Mouse (Mus musculus) kidney, postnatal 25 days (tissue): ENCODE measurements around the gene Klhl5.

Experiments used
- DNase-seq, 2 experiments: peaks; one replicate each; pipeline ENCODE4 v3.0.0; 2021; ENCODE audit warnings: mixed read lengths in 2 of 2

The Klhl5 gene

GRCm38 (mm10) chr5:65097457-65097856 lies 9.9 kb upstream of the Klhl5 start:
- DNase-seq, result peak in 1 of 2 experiments; percentile 37

- DNase-seq, result no peak
Measured at GRCm38 (mm10) chr5:65100002-65100401, 7.3 kb upstream of the Klhl5 start.

GRCm38 (mm10) chr5:65101209-65101608 lies 6.1 kb upstream of the Klhl5 start:
- no peak for DNase-seq

DNA sequence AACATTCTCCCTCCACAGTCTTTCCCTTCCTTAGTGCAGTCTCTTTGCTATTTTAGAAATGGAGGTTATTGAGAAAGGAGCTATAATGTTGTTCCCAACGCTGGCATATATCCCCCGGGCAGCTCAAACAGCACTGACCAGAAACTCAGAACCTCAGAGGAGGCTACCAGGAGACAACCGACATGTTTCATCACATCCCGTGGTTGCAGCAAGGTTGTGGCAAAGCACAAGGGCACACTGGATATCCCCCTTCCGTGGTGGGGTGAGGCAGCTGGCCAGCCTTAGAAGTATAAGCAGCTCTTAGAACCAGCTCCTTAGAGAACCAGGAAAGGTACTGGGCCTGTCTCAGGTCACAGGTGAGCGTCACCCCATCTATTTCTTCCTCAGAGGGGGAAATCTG lies 5.7 kb upstream of the Klhl5 start:
- no peak for DNase-seq

GRCm38 (mm10) chr5:65102026-65102640 lies 5.2 kb upstream of the Klhl5 start:
- peak in 1 of 2 experiments; percentile 27 for DNase-seq

DNA sequence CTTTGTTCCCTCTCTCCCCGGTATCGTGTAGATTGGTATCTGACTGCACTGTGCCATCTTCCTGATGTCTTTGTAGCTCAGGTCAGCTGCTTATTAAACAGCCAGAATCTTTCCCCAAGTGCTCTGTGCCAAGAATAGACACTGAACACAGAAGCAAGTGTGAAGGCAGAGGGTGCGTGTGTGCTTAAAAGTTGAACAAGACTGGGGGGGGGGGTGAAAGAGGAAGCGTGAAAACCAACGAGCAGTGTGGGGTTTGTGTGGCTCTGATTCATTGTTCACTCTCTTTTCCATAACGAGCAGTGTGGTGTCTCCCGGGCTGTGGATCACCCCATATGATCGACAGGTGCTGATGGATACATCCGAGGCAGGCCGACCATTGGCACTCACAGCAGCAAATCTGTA lies 4.7 kb upstream of the Klhl5 start:
- no peak for DNase-seq

- DNase-seq, result peak in 1 of 2 experiments; percentile 55
Measured at GRCm38 (mm10) chr5:65107773-65108432, 564 bp downstream of the Klhl5 start.

DNA sequence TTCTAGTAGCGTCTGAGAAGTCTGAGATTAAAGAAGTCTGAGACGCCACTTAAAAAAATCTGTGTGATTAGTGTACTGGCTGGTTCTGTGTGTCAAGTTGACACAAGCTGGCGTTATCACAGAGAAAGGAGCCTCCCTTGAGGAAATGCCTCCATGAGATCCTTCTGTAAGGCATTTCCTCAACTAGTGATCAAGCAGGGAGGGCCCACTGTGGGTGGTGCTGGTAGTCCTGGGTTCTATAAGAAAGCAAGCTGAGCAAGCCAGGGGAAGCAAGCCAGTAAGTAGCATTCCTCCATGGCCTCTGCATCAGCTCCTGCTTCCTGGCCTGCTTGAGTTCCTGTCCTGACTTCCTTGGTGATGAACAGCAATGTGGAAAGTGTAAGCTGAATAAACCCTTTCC lies 4.9 kb downstream of the Klhl5 start:
- peak in 1 of 2 experiments; percentile 43 for DNase-seq

GRCm38 (mm10) chr5:65113323-65113722 lies 6.0 kb downstream of the Klhl5 start:
- peak in 1 of 2 experiments; percentile 45 for DNase-seq

- DNase-seq, result no peak
Measured at GRCm38 (mm10) chr5:65116789-65117188, 9.4 kb downstream of the Klhl5 start.

- DNase-seq, result no peak
Measured at GRCm38 (mm10) chr5:65119495-65119894, 12.2 kb downstream of the Klhl5 start.

DNA sequence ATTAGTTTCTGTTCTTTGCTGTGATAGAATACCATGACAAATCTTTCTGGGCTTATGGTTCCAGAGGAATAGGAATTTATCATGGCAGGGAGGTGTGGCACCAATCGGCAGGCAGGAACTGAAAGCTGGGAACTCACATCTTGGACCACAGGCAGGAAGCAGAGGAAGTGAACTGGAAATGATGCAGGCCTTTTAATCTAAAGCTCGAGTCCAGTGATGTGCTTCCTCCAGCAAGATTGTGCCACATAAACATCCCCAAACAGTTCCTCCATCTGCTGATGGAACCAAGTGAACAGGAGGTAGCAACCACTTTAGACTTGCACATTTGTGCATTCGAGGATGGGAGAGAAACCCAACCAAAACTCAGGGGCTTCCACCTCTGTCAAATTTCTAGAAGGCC lies 12.6 kb downstream of the Klhl5 start:
- no peak for DNase-seq

DNA sequence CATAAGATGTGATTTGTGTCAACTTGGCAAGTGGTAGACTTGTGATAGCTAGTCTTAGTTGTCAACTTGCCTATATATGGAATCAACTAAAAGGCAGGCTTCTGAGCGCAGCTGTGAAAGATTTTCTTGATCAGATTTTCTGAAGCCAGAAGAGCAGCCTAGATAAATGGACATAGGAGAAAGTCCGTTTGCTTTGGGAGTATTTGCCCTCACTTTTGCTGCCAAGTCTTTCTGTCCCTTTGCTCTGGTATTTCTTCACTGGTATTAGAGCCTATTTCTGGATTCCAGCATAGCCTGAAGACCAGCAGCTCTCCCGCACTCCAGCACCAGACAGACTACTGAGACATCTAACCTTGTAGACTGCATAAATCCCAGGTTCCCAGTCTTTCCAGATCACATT lies 15.3 kb downstream of the Klhl5 start:
- no peak for DNase-seq

- DNase-seq, result no peak
Measured at GRCm38 (mm10) chr5:65126137-65126536, 18.8 kb downstream of the Klhl5 start.

GRCm38 (mm10) chr5:65128481-65128880 lies 21.1 kb downstream of the Klhl5 start:
- no peak for DNase-seq

DNA sequence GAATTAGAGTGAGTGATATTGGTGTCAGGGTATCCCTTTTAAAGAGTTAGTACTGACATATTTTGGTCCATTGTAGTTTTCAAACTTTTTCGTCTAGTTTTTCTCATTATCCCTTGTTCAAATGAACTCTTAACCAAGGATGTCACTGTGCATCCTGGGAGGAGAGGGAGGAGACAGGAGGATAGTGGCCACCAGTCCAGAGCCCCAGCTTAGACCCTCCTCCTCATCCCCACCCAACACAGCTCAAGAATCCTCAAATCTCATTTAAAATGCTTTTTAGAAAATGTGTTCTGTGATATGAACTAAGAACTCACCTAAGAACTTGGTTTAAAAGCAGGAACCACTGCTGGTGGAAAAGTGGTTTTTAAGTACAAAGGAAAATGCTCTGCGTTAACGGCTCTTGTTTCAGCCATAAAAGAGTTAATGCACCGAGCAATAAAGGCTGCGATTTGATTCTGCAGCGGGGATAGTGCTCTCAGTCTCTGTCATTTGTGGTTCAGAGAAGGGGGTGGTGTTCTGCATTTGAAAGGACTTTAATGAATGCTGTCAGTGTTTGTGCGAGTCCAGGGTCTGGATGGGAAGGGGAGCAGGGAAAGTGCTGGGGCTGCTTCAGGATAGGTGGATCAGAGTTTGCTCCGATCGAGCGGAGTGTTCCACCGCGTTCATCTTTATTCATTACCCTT lies 23.3 kb downstream of the Klhl5 start:
- DNase-seq, result no peak

DNA sequence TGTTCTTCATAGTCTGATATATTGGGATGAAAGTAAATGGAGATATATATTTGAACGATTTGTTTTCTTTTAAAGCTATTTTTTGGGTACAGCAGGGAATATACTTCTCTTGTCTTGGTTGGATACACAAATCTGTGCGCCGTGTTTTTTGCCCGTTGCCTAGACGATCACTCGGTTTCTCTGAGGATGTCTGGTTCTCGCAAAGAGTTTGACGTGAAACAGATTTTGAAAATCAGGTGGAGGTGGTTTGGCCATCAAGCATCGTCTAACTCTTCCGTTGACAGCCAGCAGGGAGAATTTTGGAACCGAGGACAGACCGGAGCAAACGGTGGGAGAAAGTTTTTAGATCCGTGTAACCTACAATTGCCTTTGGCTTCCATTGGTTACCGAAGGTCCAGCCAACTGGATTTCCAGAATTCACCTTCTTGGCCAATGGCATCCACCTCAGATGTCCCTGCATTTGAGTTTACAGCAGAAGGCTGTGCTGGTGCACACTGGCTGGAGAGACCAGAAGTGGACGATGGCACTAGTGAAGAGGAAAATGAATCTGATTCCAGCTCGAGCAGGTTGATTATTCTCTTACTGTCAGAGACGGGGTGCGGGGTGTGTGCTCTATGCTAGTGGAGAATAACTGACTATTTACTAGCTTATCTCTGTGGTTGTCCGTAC lies 24.0 kb downstream of the Klhl5 start:
- DNase-seq, result no peak

- DNase-seq, result no peak
Measured at GRCm38 (mm10) chr5:65136159-65136558, 28.8 kb downstream of the Klhl5 start.

- no peak for DNase-seq
Measured at GRCm38 (mm10) chr5:65137073-65137472, 29.7 kb downstream of the Klhl5 start.

DNA sequence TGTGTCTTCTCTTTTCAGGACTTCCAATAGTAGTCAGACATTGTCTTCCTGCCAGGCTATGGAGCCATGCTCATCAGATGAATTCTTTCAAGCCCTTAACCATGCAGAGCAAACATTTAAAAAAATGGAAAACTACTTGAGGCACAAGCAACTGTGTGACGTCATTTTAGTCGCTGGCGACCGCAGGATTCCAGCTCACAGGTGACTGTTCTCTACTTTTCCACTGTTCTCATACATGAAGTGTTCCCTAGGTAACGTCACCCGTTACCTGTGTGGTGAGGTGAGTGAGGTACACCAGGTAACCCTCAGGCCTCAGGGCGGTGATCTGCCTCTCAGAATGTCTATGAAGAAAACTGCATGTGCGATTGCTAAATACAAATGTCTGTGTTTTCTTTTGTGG lies 33.9 kb downstream of the Klhl5 start:
- no peak for DNase-seq

DNA sequence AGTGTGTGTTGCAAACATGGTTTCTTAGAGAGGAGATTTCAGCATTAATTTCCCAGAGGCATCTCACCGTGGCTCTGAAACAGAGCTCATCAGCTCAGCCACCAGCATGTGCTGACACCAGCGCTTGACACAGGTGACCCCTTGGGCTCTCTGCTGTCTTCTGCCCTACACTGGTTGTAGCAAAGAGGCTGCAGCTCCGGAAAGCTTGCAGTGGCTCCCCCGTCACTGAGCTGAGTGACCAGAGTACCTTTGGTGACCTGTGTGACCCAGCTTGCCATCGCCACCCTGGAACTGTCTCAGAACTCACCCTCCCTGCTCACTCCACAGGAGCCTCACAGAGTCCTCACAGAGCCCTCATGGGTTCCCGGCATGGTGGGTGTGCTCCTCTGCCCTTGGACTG lies 34.9 kb downstream of the Klhl5 start:
- DNase-seq, result no peak

- DNase-seq, result no peak
Measured at GRCm38 (mm10) chr5:65145499-65146101, 38.3 kb downstream of the Klhl5 start.

DNA sequence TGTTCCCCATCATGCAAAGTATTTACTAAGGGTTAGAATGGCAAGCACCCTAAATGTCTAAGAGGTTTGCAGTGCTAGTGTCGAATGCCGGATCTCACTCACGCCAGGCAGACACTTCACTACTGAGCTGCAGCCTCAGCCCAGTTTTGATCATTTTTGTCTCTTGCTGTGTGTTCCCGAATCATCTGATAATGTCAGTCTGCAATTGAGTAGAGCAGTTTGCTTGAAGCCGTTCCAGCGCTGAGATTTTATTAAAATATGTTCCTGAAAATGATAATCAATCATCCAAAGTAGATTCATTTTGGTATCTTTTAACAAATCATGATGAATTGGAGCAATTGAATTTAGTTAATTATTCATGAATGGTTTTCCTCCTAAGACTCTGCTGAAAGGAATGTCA lies 39.4 kb downstream of the Klhl5 start:
- no peak for DNase-seq
